In genomic region chr6:85701943-85702342, GRCm38 (mm10) we compare ENCODE assay signal across 10 mouse cellular contexts. TPM values are rescaled to one million over a fixed set of nuclear protein-coding genes. Genes with fewer than 3 reads are reported as not detected.
DNase-seq lines count a peak whose midpoint lies in the region.
"Had no signal": no experiment of that assay in that cellular context is flagged by ENCODE, and none has a peak within 500 bp of the region (broad histone marks: within the 10 kb centered on the region; RNA-seq: fewer than 3 reads in every experiment).

No protein-coding gene starts in this region.

- peak; percentile 72 for DNase-seq in NIH3T3 (ENCODE audit: low read depth)
- DNase-seq in adrenal gland, postnatal 25 days = peak; percentile 12
- peak; percentile 9 to 30 for DNase-seq in gastrocnemius, adult 8-10 months (ENCODE audit: low spot score in 2 of 2)
- DNase-seq in heart, adult 8-10 months (ENCODE audit: low spot score) = peak; percentile 41
- DNase-seq in kidney, adult 11 months = peak; percentile 71
- DNase-seq in kidney, postnatal 4 days = peak; percentile 1 to 3
- DNase-seq in lung, postnatal 25 days (ENCODE audit: low spot score) = peak; percentile 75
- peak; percentile 11 for DNase-seq in urinary bladder, postnatal 25 days (ENCODE audit: low spot score)

RNA-seq across cellular contexts. Expression of gene Nat8f7, which starts 11.1 kb away (rescaled TPM):
- total RNA-seq in adrenal gland, postnatal 25 days (2021) = 2.9 and 3.4 TPM in 2 replicates
- total RNA-seq in gastrocnemius, adult 8-10 months (2022) = under 1 TPM in 1 of 4 experiments, not detected in 3; 0.18 TPM
- total RNA-seq in heart, adult 8-10 months (2022) = under 1 TPM in 2 of 4 experiments, not detected in 2; 0.30 to 0.72 TPM
- total RNA-seq: forebrain, postnatal 0 days; granulocyte monocyte progenitor cell, adult 5-6 weeks had no signal

Comparison
In these comparisons a context has a peak if more than half of its experiments do, and no peak if none do; other contexts are left out.
1. Peak in every context shown above with its lines: DNase-seq.
2. DNase-seq: peak in every context shown above with its lines; median percentile 75 in lung, postnatal 25 days; 72 in NIH3T3; 71 in kidney, adult 11 months; 41 in heart, adult 8-10 months; 20 in gastrocnemius, adult 8-10 months; 12 in adrenal gland, postnatal 25 days; 11 in urinary bladder, postnatal 25 days; 2 in kidney, postnatal 4 days.